Mouse (Mus musculus) ES-E14 (cell line): ENCODE measurements at regions not wholly inside any gene's neighbourhood (a gene's known extent, or its start where the extent isn't known, plus 50 kb on each side); places are given as distances from the start of the nearest gene placed in this dataset.

ENCODE experiments used
- DNase-seq: peaks from one replicate; pipeline ENCODE4 v3.0.0-alpha.2; 2013; ENCODE audit warnings: low read depth, low spot score
- H3K27ac ChIP-seq: 2 replicates; pipeline ENCODE4 v1.5.1; 2012; ENCODE audit warnings: low read depth, mild to moderate bottlenecking, low read length, moderate library complexity, mixed read lengths; ENCODE audit not compliant: poor library complexity, insufficient read depth, severe bottlenecking
- H3K36me3 ChIP-seq: 2 replicates; pipeline ENCODE4 v1.6.1; 2012; ENCODE audit warnings: mild to moderate bottlenecking, low read length, moderate library complexity, mixed read lengths; ENCODE audit not compliant: control insufficient read depth, poor library complexity, insufficient read depth, severe bottlenecking
- H3K4me1 ChIP-seq, 2 experiments: fragments of 150-350 bp in 1 of 2; sonication (generic) in 1 of 2; 2 replicates each; pipeline ENCODE4 v1.6.1; 2012; ENCODE audit warnings: low read length in 2 of 2, mild to moderate bottlenecking in 1 of 2, mixed read lengths in 1 of 2; ENCODE audit not compliant: control insufficient read depth in 2 of 2, insufficient read depth in 2 of 2, poor library complexity in 1 of 2
- H3K4me3 ChIP-seq, 2 experiments: fragments of 150-350 bp in 1 of 2; sonication (generic) in 1 of 2; 2 replicates each; pipeline ENCODE4 v1.5.1; 2012; ENCODE audit warnings: low read length in 2 of 2, low read depth in 1 of 2, mild to moderate bottlenecking in 1 of 2, mixed read lengths in 1 of 2; ENCODE audit not compliant: insufficient read depth in 1 of 2, poor library complexity in 1 of 2, severe bottlenecking in 1 of 2
- H3K9ac ChIP-seq: 2 replicates; pipeline ENCODE4 v1.6.1; 2012; ENCODE audit warnings: low read depth, mild to moderate bottlenecking, low read length, mixed read lengths; ENCODE audit not compliant: poor library complexity, insufficient read depth, severe bottlenecking
- H3K9me3 ChIP-seq: fragments of 150-350 bp; sonication (generic); 2 replicates; pipeline ENCODE4 v1.6.1; 2012; ENCODE audit warnings: low read depth, mild to moderate bottlenecking, low read length; ENCODE audit not compliant: control insufficient read depth, insufficient read depth
- CHD2 ChIP-seq: IDR thresholded peaks from 2 replicates; pipeline ENCODE4 v1.6.1; 2014; ENCODE audit warnings: mild to moderate bottlenecking, low read depth, low read length, inconsistent platforms
- HCFC1 ChIP-seq: IDR thresholded peaks from 2 replicates; pipeline ENCODE4 v1.6.1; 2012; ENCODE audit warnings: low read length, inconsistent platforms, borderline replicate concordance; ENCODE audit not compliant: insufficient read depth
- MAFK ChIP-seq: IDR thresholded peaks from 2 replicates; pipeline ENCODE4 v1.6.1; 2014; ENCODE audit warnings: mild to moderate bottlenecking, low read depth, low read length, inconsistent platforms; ENCODE audit not compliant: insufficient read depth
- ZC3H11A ChIP-seq: IDR thresholded peaks from 2 replicates; pipeline ENCODE4 v1.6.1; 2012; ENCODE audit warnings: low read depth, mild to moderate bottlenecking, inconsistent platforms, low read length, borderline replicate concordance
- ZNF384 ChIP-seq: IDR thresholded peaks from 2 replicates; pipeline ENCODE4 v1.6.1; 2012; ENCODE audit warnings: low read depth, low read length, inconsistent platforms
- in situ Hi-C, 2 experiments: fragments of 600-800 bp; cut with MboI; formaldehyde crosslinking; loops; one replicate each; pipeline ENCODE4 v1.15.1; 2025; ENCODE audit warnings: low sequenced_read_pairs in 2 of 2, inconsistent platforms in 1 of 2; ENCODE audit not compliant: unreplicated experiment in 2 of 2

DNA sequence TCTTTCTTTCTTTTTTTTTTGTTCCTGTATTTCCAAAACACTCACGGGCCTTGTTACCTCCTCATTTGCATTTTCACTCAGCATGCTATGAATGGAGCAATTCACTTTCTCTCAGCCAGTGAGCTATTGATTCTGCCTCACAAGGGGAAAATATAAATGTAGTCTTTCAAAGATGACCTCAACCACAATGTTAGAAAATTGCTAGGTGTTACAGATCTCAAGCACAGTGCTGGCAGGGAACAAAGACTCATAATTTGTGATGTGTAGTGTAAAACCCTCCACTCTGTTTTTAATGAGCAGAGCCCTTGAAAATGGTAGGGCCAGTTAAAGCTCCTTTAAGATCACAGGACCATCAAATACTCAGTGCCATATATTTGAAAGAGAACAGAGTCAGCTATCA, 353.8 kb downstream of the Bckdhb start:
- peaks cover 9 to 10% of the 10 kb centered on the region in 2 experiments; a peak in 3 of 4 replicates for H3K4me1 ChIP-seq
- H3K9ac ChIP-seq, result no peak overlapping the region
- DNase-seq, result no peak
- no peaks in the 10 kb centered on the region for H3K9me3 ChIP-seq
- no peak overlapping the region for H3K4me3 ChIP-seq
- no peak for TF ChIP-seq ZC3H11A
- no peak for TF ChIP-seq ZNF384
- no peak for TF ChIP-seq HCFC1
- TF ChIP-seq MAFK, result no peak
- no peak for TF ChIP-seq CHD2
- H3K36me3 ChIP-seq, result no peaks in the 10 kb centered on the region; the same call in 1 of the 2 replicates
- in situ Hi-C loops, result no loop called here
- no peak overlapping the region for H3K27ac ChIP-seq

DNA sequence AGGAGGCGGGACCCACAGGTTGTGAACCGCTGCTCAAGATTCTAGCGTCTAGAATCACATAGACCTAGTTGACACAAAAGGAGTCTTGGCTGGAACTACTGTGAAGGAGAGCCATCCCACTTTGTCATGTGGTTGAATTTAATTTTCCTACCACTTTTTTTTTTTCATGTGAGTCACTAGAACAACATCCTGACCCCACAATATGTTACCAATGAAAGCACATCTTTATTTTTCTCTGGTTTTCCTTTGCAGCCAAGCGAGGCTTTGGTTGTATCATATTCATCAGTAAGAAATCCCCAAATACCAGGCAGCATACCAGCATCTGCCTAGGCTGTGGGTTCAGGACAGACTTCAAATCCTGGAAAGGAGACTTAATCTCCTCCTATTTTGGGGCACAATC, 356.0 kb downstream of the Bckdhb start:
- TF ChIP-seq CHD2 (no peak), MAFK (no peak), ZNF384 (no peak), ZC3H11A (no peak), HCFC1 (no peak)
- in situ Hi-C loops, result no loop called here
- Histone ChIP-seq H3K9me3 (no peaks in the 10 kb centered on the region), H3K9ac (no peak overlapping the region), H3K4me3 (no peak overlapping the region), H3K27ac (no peak overlapping the region), H3K36me3 (no peaks in the 10 kb centered on the region; the same call in 1 of the 2 replicates), H3K4me1 (peaks cover 10 to 11% of the 10 kb centered on the region in 2 experiments; a peak in 3 of 4 replicates)
- DNase-seq, result no peak

DNA sequence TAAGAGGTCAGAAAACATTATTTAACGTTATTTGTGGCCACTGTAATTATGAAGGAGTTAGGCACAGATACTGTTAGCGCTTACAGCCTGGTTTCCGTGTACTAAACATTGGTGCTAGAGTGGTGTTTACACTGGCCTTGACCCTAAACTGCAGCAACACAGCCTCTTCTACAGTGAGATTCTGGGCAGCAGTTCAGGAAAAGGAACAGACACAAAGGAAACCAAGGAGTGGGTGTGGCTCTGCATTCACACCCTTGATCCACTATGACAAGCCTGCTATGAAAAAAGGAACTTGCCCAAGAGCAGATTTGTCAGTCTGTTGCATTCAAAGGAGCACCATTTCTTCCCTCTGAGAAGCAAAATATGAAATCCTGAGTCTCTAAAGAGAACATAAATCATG, 356.7 kb downstream of the Bckdhb start:
- in situ Hi-C loops, result no loop called here
- Histone ChIP-seq H3K9ac (no peak overlapping the region), H3K9me3 (no peaks in the 10 kb centered on the region), H3K4me1 (peaks cover 10 to 11% of the 10 kb centered on the region in 2 experiments; a peak in 3 of 4 replicates), H3K4me3 (no peak overlapping the region), H3K27ac (no peak overlapping the region), H3K36me3 (no peaks in the 10 kb centered on the region; the same call in 1 of the 2 replicates)
- DNase-seq, result peak; percentile 36
- no peak for TF ChIP-seq MAFK
- TF ChIP-seq ZC3H11A, result no peak
- TF ChIP-seq ZNF384, result no peak
- no peak for TF ChIP-seq CHD2
- TF ChIP-seq HCFC1, result no peak

DNA sequence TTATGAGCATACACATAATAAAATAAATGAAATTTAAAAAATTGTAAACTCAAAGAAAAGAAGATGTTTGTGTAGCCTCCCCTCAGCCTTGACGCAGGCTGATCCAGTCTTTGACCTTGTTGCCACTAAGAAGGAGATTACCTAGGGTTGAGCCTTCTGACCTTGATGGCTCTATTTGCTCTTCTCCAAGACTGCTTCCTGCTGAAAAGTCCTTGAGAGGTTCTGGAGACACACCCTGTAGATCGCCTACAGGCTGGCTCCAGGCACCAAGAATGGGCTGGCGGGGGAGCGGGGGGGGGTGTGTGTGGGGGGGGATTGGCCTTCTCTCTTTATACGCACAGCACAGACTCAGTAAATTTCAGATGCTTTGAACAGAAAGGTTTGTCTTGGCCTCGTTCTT, 358.4 kb downstream of the Bckdhb start:
- Histone ChIP-seq H3K4me1 (peaks cover 10 to 11% of the 10 kb centered on the region in 2 experiments; a peak in 3 of 4 replicates), H3K4me3 (no peak overlapping the region)

DNA sequence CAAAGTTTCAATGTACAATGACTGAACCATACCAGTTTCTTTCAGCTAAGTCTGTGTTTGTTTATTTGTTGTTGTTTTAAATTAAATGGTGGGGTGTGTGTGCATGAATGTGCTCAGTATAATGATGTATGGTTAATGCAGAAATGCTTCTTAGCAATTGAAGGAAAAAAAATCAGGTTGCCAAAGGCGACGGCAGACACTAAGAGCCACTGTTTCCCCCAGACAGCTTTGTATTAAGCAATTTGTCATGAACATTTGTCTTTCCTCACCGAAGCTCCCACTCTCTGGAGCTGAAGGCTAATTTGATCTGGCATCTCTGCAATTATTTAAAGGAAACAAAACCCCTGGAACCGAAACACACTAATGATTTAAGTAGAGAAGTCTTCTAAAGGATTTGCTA, 360.7 kb downstream of the Bckdhb start:
- DNase-seq, result no peak
- no peaks in the 10 kb centered on the region; the same call in 1 of the 2 replicates for H3K36me3 ChIP-seq
- in situ Hi-C loops, result no loop called here
- H3K27ac ChIP-seq, result no peak overlapping the region
- no peak overlapping the region for H3K9ac ChIP-seq
- TF ChIP-seq ZNF384, result no peak
- TF ChIP-seq HCFC1, result no peak
- no peak for TF ChIP-seq ZC3H11A
- no peak for TF ChIP-seq CHD2
- no peak for TF ChIP-seq MAFK
- H3K4me1 ChIP-seq, result peaks cover 10 to 11% of the 10 kb centered on the region in 2 experiments; a peak in 3 of 4 replicates
- H3K4me3 ChIP-seq, result no peak overlapping the region
- no peaks in the 10 kb centered on the region for H3K9me3 ChIP-seq

More for the DNA sequence above, 358.4 kb downstream of the Bckdhb start:
- H3K36me3 ChIP-seq, result no peaks in the 10 kb centered on the region; the same call in 1 of the 2 replicates
- DNase-seq, result no peak
- in situ Hi-C loops, result no loop called here
- H3K9ac ChIP-seq, result no peak overlapping the region
- H3K27ac ChIP-seq, result no peak overlapping the region
- no peak for TF ChIP-seq MAFK
- TF ChIP-seq ZNF384, result no peak
- no peak for TF ChIP-seq CHD2
- no peak for TF ChIP-seq HCFC1
- no peak for TF ChIP-seq ZC3H11A
- H3K9me3 ChIP-seq, result no peaks in the 10 kb centered on the region
